Mouse (Mus musculus): ENCODE data around the gene Hist1h3c. TPM values are rescaled to one million over a fixed set of nuclear protein-coding genes. Genes with fewer than 3 reads are reported as not detected.

Hist1h3c gene
- polyA plus RNA-seq, 1 experiment from 2014 or later, result 7.9 TPM

DNA sequence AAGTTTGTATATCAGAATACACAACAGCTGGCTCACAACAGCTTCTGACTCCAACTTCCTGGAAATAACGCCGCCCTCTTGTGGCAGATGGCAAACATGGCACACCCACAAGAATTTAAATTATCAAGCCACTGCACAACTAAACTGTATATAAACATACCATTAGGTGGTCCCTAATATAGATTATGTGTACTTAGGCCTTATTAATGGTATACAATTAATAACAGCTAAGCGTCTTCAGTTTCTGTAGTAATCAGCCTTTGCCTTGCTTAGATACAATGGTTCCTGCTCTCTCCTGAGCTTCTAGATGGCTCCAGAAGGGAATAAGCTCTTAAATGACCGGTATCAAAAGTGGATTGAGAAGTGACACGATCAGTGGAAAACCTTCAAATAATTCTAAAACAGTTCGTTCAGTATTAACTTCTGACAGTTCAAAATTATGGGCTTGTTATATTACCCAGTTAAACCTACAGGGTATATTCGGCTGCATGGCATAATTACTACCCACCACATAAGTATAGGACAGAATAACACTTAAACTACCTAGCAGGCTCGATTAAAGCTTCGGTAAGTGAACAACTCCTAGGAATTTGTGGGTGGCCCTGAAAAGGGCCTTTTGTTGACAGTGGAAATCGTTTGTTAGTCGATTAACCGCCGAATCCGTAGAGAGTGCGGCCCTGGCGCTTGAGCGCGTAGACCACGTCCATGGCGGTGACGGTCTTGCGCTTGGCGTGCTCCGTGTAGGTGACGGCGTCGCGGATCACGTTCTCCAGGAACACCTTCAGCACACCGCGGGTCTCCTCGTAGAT lies 47.7 kb downstream of the Hist1h3c start:
- H3K27ac ChIP-seq (replicated peaks), result peak overlapping the region; percentile 92
- no peaks in the 10 kb centered on the region for H3K27me3 ChIP-seq
- H3K4me2 ChIP-seq (replicated peaks), result peak overlapping the region; percentile 77
- H3K36me3 ChIP-seq, result no peaks in the 10 kb centered on the region
- no peaks in the 10 kb centered on the region for H3K9me3 ChIP-seq
- H3K9ac ChIP-seq (replicated peaks), result peak overlapping the region; percentile 65
- H3K4me1 ChIP-seq, result 0 out of 2 replicates have a peak, but pooled peaks cover 5% of the 10 kb centered on the region
- peak; percentile 53 for ATAC-seq (ENCODE audit: low FRiP score, low read depth)
- H3K4me3 ChIP-seq, result peak overlapping the region; percentile 47
- under 1% methylated on average over 27 of the region's 32 CpGs for whole genome bisulfite sequencing

DNA sequence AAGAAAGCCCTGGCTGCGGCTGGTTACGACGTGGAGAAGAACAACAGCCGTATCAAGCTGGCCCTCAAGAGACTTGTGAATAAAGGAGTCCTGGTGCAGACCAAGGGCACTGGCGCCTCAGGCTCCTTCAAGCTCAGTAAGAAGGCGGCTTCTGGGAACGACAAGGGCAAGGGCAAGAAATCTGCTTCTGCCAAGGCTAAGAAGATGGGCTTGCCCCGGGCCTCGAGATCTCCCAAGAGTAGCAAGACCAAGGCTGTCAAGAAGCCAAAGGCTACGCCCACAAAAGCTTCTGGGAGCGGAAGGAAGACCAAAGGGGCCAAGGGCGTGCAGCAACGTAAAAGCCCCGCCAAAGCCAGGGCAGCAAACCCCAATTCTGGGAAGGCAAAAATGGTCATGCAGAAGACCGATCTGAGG lies 49.3 kb downstream of the Hist1h3c start:
- Histone ChIP-seq H3K9me3 (no peaks in the 10 kb centered on the region), H3K4me2 (replicated peaks) (no peak overlapping the region), H3K36me3 (no peaks in the 10 kb centered on the region), H3K4me3 (no peak overlapping the region), H3K9ac (replicated peaks) (no peak overlapping the region), H3K27ac (replicated peaks) (no peak overlapping the region), H3K4me1 (0 out of 2 replicates have a peak, but pooled peaks cover 5% of the 10 kb centered on the region), H3K27me3 (no peaks in the 10 kb centered on the region)
- ATAC-seq (ENCODE audit: low FRiP score, low read depth), result no peak
- 63% methylated on average over 15 of the region's 15 CpGs for WGBS

DNA sequence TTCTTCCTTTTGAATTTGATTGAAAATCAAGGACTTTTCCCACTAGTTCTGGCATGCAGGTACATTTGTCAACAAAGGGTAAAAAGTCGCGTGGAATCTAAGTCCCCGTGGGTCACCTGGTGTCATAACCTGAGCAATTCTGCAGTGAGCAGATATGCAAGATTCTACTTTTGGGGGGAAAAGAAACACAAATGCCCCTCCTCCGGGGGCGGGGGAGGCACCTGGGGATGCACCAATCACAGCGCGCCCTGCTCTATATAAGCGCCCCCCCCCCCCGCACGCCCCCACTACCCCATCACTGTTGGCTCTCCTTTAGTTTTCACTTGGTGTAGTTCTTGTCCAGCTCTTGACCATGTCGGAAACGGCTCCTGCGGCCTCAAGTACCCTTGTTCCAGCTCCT lies 49.9 kb downstream of the Hist1h3c start, which contains the start of gene Hist1h1t:
Gene Hist1h1t, plus strand, starts transcription at position 301 of the 400 bp plus-strand sequence.
- Histone ChIP-seq H3K36me3 (no peaks in the 10 kb centered on the region), H3K4me1 (0 out of 2 replicates have a peak, but pooled peaks cover 5% of the 10 kb centered on the region), H3K4me2 (replicated peaks) (no peak within 1 kb of the TSS), H3K27me3 (no peaks in the 10 kb centered on the region), H3K9me3 (no peaks in the 10 kb centered on the region), H3K4me3 (no peak within 1 kb of the TSS), H3K27ac (replicated peaks) (no peak within 1 kb of the TSS), H3K9ac (replicated peaks) (no peak within 1 kb of the TSS)
- WGBS, result 45% methylated on average over 10 of the region's 13 CpGs
- no peak for ATAC-seq (ENCODE audit: low FRiP score, low read depth)

Small RNAs within 50 kb of the gene (microRNA-seq; reads per million reads assigned to microRNA genes)
- gene Gm44314 (not detected), gene Gm44484 (not detected)

Other genes starting within 250 kb of the Hist1h3c start
- 4.2 and 4.4 TPM in 2 replicates for gene Hist1h4h, start 214.6 kb downstream of the Hist1h3c start, polyA plus RNA-seq (2016; fragmentation: Nextera tagmentation; extraction: Ambion mirVana)
- 7.9 and 8.4 TPM in 2 replicates for gene Hist1h2af, start 211.7 kb downstream of the Hist1h3c start, polyA plus RNA-seq (2016; fragmentation: Nextera tagmentation; extraction: Ambion mirVana)
- 4.8 and 6.9 TPM in 2 replicates for gene Hist1h3g, start 210.2 kb downstream of the Hist1h3c start, polyA plus RNA-seq (2016; fragmentation: Nextera tagmentation; extraction: Ambion mirVana)
- gene Hist1h2bh, start 202.2 kb downstream of the Hist1h3c start, polyA plus RNA-seq (2016; fragmentation: Nextera tagmentation; extraction: Ambion mirVana), result 0.56 and 0.64 TPM in 2 replicates
- gene Hist1h3f, start 201.6 kb downstream of the Hist1h3c start, polyA plus RNA-seq (2016; fragmentation: Nextera tagmentation; extraction: Ambion mirVana), result 1.0 and 1.3 TPM in 2 replicates
- gene Hist1h4f, start 194.0 kb downstream of the Hist1h3c start, polyA plus RNA-seq (2016; fragmentation: Nextera tagmentation; extraction: Ambion mirVana), result 0.85 and 1.7 TPM in 2 replicates
- gene Hist1h1d, start 192.3 kb downstream of the Hist1h3c start, polyA plus RNA-seq (2016; fragmentation: Nextera tagmentation; extraction: Ambion mirVana), result 0.37 and 0.45 TPM in 2 replicates
- gene Hist1h3e, start 183.2 kb downstream of the Hist1h3c start, polyA plus RNA-seq (2016; fragmentation: Nextera tagmentation; extraction: Ambion mirVana), result 6.5 and 7.0 TPM in 2 replicates
- 95.2 and 113 TPM in 2 replicates for gene Hist1h2ae, start 174.4 kb downstream of the Hist1h3c start, polyA plus RNA-seq (2016; fragmentation: Nextera tagmentation; extraction: Ambion mirVana)
- 13.0 and 13.8 TPM in 2 replicates for gene Hist1h2bg, start 174.2 kb downstream of the Hist1h3c start, polyA plus RNA-seq (2016; fragmentation: Nextera tagmentation; extraction: Ambion mirVana)
- 4.5 and 5.1 TPM in 2 replicates for gene Hist1h2bf, start 171.4 kb downstream of the Hist1h3c start, polyA plus RNA-seq (2016; fragmentation: Nextera tagmentation; extraction: Ambion mirVana)
- gene Hist1h2ad, start 171.2 kb downstream of the Hist1h3c start, polyA plus RNA-seq (2016; fragmentation: Nextera tagmentation; extraction: Ambion mirVana), result 1.8 and 2.5 TPM in 2 replicates
- 4.6 and 5.4 TPM in 2 replicates for gene Hist1h3d, start 169.8 kb downstream of the Hist1h3c start, polyA plus RNA-seq (2016; fragmentation: Nextera tagmentation; extraction: Ambion mirVana)
- 109 and 113 TPM in 2 replicates for gene Hist1h4d, start 164.0 kb downstream of the Hist1h3c start, polyA plus RNA-seq (2016; fragmentation: Nextera tagmentation; extraction: Ambion mirVana)
- gene Hist1h2be, start 124.5 kb downstream of the Hist1h3c start, polyA plus RNA-seq (2016; fragmentation: Nextera tagmentation; extraction: Ambion mirVana), result 2.5 and 2.9 TPM in 2 replicates
- 24.2 and 27.0 TPM in 2 replicates for gene Hist1h1e, start 123.0 kb downstream of the Hist1h3c start, polyA plus RNA-seq (2016; fragmentation: Nextera tagmentation; extraction: Ambion mirVana)
- gene Hist1h2ac, start 61.7 kb downstream of the Hist1h3c start, polyA plus RNA-seq (2016; fragmentation: Nextera tagmentation; extraction: Ambion mirVana), result 1.1 TPM in 2 replicates
- gene Hist1h2bc, start 61.4 kb downstream of the Hist1h3c start, polyA plus RNA-seq (2016; fragmentation: Nextera tagmentation; extraction: Ambion mirVana), result 28.7 and 29.9 TPM in 2 replicates
- gene Hist1h1t, start 49.8 kb downstream of the Hist1h3c start, polyA plus RNA-seq (2016; fragmentation: Nextera tagmentation; extraction: Ambion mirVana), result not detected in 2 replicates
- gene Hist1h4c, start 47.1 kb downstream of the Hist1h3c start, polyA plus RNA-seq (2016; fragmentation: Nextera tagmentation; extraction: Ambion mirVana), result 5.8 and 6.8 TPM in 2 replicates
- gene Hfe, start 34.7 kb downstream of the Hist1h3c start, polyA plus RNA-seq (2016; fragmentation: Nextera tagmentation; extraction: Ambion mirVana), result 3.1 and 3.3 TPM in 2 replicates
- gene Hist1h1c, start 6.8 kb downstream of the Hist1h3c start, polyA plus RNA-seq (2016; fragmentation: Nextera tagmentation; extraction: Ambion mirVana), result 13.6 and 14.0 TPM in 2 replicates
- 2.5 and 4.5 TPM in 2 replicates for gene Hist1h2bb, start 1.1 kb upstream of the Hist1h3c start, polyA plus RNA-seq (2016; fragmentation: Nextera tagmentation; extraction: Ambion mirVana)
- 53.0 and 53.2 TPM in 2 replicates for gene Hist1h2ab, start 5.5 kb upstream of the Hist1h3c start, polyA plus RNA-seq (2016; fragmentation: Nextera tagmentation; extraction: Ambion mirVana)
- gene Hist1h3b, start 6.7 kb upstream of the Hist1h3c start, polyA plus RNA-seq (2016; fragmentation: Nextera tagmentation; extraction: Ambion mirVana), result 14.7 and 16.1 TPM in 2 replicates
- gene Hist1h4b, start 11.4 kb upstream of the Hist1h3c start, polyA plus RNA-seq (2016; fragmentation: Nextera tagmentation; extraction: Ambion mirVana), result 5.0 and 8.0 TPM in 2 replicates
- 0.41 and 1.3 TPM in 2 replicates for gene Hist1h4a, start 15.6 kb upstream of the Hist1h3c start, polyA plus RNA-seq (2016; fragmentation: Nextera tagmentation; extraction: Ambion mirVana)
- 4.6 and 5.1 TPM in 2 replicates for gene Hist1h3a, start 16.8 kb upstream of the Hist1h3c start, polyA plus RNA-seq (2016; fragmentation: Nextera tagmentation; extraction: Ambion mirVana)
- 2.3 and 3.6 TPM in 2 replicates for gene Hist1h1a, start 18.1 kb upstream of the Hist1h3c start, polyA plus RNA-seq (2016; fragmentation: Nextera tagmentation; extraction: Ambion mirVana)
- gene Trim38, start 24.3 kb upstream of the Hist1h3c start, polyA plus RNA-seq (2016; fragmentation: Nextera tagmentation; extraction: Ambion mirVana), result not detected in 2 replicates
- gene Slc17a2, start 61.4 kb upstream of the Hist1h3c start, polyA plus RNA-seq (2016; fragmentation: Nextera tagmentation; extraction: Ambion mirVana), result not detected in 2 replicates
- not detected in 2 replicates for gene Slc17a3, start 93.8 kb upstream of the Hist1h3c start, polyA plus RNA-seq (2016; fragmentation: Nextera tagmentation; extraction: Ambion mirVana)
- gene Slc17a1, start 122.1 kb upstream of the Hist1h3c start, polyA plus RNA-seq (2016; fragmentation: Nextera tagmentation; extraction: Ambion mirVana), result not detected in 2 replicates
- not detected in 2 replicates for gene Slc17a4, start 169.4 kb upstream of the Hist1h3c start, polyA plus RNA-seq (2016; fragmentation: Nextera tagmentation; extraction: Ambion mirVana)
- not detected in 2 replicates for gene Hist1h2ba, start 188.6 kb upstream of the Hist1h3c start, polyA plus RNA-seq (2016; fragmentation: Nextera tagmentation; extraction: Ambion mirVana)
- gene Hist1h2aa, start 188.9 kb upstream of the Hist1h3c start, polyA plus RNA-seq (2016; fragmentation: Nextera tagmentation; extraction: Ambion mirVana), result not detected in 2 replicates
- 0.37 and 0.38 TPM in 2 replicates for gene Scgn, start 245.6 kb upstream of the Hist1h3c start, polyA plus RNA-seq (2016; fragmentation: Nextera tagmentation; extraction: Ambion mirVana)

All from midbrain, embryonic 12.5 days (tissue).